Mouse (Mus musculus): ENCODE measurements around the gene Npm1.

Npm1 gene

GRCm38 (mm10) chr11:33180701-33181116 lies 17.7 kb upstream of the Npm1 start:
- DNase-seq (ENCODE audit: low spot score in 2 of 2) = no peak

- no peak for DNase-seq (ENCODE audit: low spot score in 2 of 2)
Measured at GRCm38 (mm10) chr11:33179802-33180201, 16.8 kb upstream of the Npm1 start.

GRCm38 (mm10) chr11:33176525-33177245 lies 13.7 kb upstream of the Npm1 start:
- DNase-seq (ENCODE audit: low spot score in 2 of 2) = no peak

GRCm38 (mm10) chr11:33175768-33176167 lies 12.8 kb upstream of the Npm1 start:
- no peak for DNase-seq (ENCODE audit: low spot score in 2 of 2)

- peak in 1 of 2 experiments; percentile 7 for DNase-seq (ENCODE audit: low spot score in 2 of 2)
Measured at GRCm38 (mm10) chr11:33170489-33170888, 7.5 kb upstream of the Npm1 start.

- peak; percentile 64 to 66 for DNase-seq (ENCODE audit: low spot score in 2 of 2)
Measured at GRCm38 (mm10) chr11:33162211-33162997, 602 bp downstream of the Npm1 start.

GRCm38 (mm10) chr11:33159741-33160140 lies 3.3 kb downstream of the Npm1 start:
- no peak for DNase-seq (ENCODE audit: low spot score in 2 of 2)

GRCm38 (mm10) chr11:33157453-33158196 lies 5.4 kb downstream of the Npm1 start:
- no peak for DNase-seq (ENCODE audit: low spot score in 2 of 2)

GRCm38 (mm10) chr11:33156436-33157015 lies 6.5 kb downstream of the Npm1 start:
- DNase-seq (ENCODE audit: low spot score in 2 of 2) = no peak

GRCm38 (mm10) chr11:33154459-33154858 lies 8.5 kb downstream of the Npm1 start:
- no peak for DNase-seq (ENCODE audit: low spot score in 2 of 2)

GRCm38 (mm10) chr11:33152997-33153396 lies 10.0 kb downstream of the Npm1 start:
- DNase-seq (ENCODE audit: low spot score in 2 of 2) = no peak

- no peak for DNase-seq (ENCODE audit: low spot score in 2 of 2)
Measured at GRCm38 (mm10) chr11:33151780-33152145, 11.2 kb downstream of the Npm1 start.

- no peak for DNase-seq (ENCODE audit: low spot score in 2 of 2)
Measured at GRCm38 (mm10) chr11:33151128-33151779, 11.8 kb downstream of the Npm1 start.

GRCm38 (mm10) chr11:33150364-33150763 lies 12.6 kb downstream of the Npm1 start:
- no peak for DNase-seq (ENCODE audit: low spot score in 2 of 2)

- DNase-seq (ENCODE audit: low spot score in 2 of 2) = no peak
Measured at GRCm38 (mm10) chr11:33149453-33149852, 13.6 kb downstream of the Npm1 start.

GRCm38 (mm10) chr11:33149088-33149436 lies 13.9 kb downstream of the Npm1 start:
- DNase-seq (ENCODE audit: low spot score in 2 of 2) = no peak

GRCm38 (mm10) chr11:33148338-33149087 lies 14.5 kb downstream of the Npm1 start:
- peak; percentile 72 to 84 for DNase-seq (ENCODE audit: low spot score in 2 of 2)

- peak; percentile 20 to 23 for DNase-seq (ENCODE audit: low spot score in 2 of 2)
Measured at GRCm38 (mm10) chr11:33147572-33148337, 15.3 kb downstream of the Npm1 start.

- DNase-seq (ENCODE audit: low spot score in 2 of 2) = no peak
Measured at GRCm38 (mm10) chr11:33147171-33147571, 15.8 kb downstream of the Npm1 start, which contains the start of gene Fgf18. Gene Fgf18 (minus strand): TSS chr11:33147400.

- peak; percentile 14 to 16 for DNase-seq (ENCODE audit: low spot score in 2 of 2)
Measured at GRCm38 (mm10) chr11:33146651-33147131, 16.3 kb downstream of the Npm1 start.

All from heart, adult 9 months (tissue).